Mouse (Mus musculus) activated CD4-positive, CD25-positive, alpha-beta regulatory T cell, adult 4 months (primary cell): ENCODE data around the gene Smc1b. TPM values are rescaled to one million over a fixed set of nuclear protein-coding genes. Genes with fewer than 3 reads are reported as not detected.
"Not testable (repeated sequence)": the region's sequence is repeated elsewhere in the genome, so short reads cannot be mapped to it uniquely, and the experiment has no call there.

Experiments used
- ATAC-seq: one replicate; pipeline ENCODE4 v1.8.0; 2017
- polyA plus RNA-seq, 2 experiments: library from polyadenylated mRNA; unstranded; fragments of 100-300 nt; shearing (Covaris generic); gene quantifications; one replicate each; pipeline ENCODE4 v1.2.1; 2017

Smc1b gene
- polyA plus RNA-seq, 2 experiments from 2014 or later: not detected

GRCm38 (mm10) chr15:85132193-85132520 is 393 bp upstream of the Smc1b start:
- no peak for ATAC-seq

- no peak for ATAC-seq
Observed at GRCm38 (mm10) chr15:85085641-85086040, 46.1 kb downstream of the Smc1b start.

GRCm38 (mm10) chr15:85072651-85073050 is 59.1 kb downstream of the Smc1b start:
- ATAC-seq: no peak

- ATAC-seq: no peak
Observed at GRCm38 (mm10) chr15:85070561-85070960, 61.2 kb downstream of the Smc1b start.

GRCm38 (mm10) chr15:85063421-85063820 is 68.3 kb downstream of the Smc1b start:
- no peak for ATAC-seq

- ATAC-seq: no peak
Observed at GRCm38 (mm10) chr15:85055186-85055585, 76.6 kb downstream of the Smc1b start.

- no peak for ATAC-seq
Observed at GRCm38 (mm10) chr15:85054098-85054497, 77.7 kb downstream of the Smc1b start.

- no peak for ATAC-seq
Observed at GRCm38 (mm10) chr15:85049758-85050157, 82.0 kb downstream of the Smc1b start.

GRCm38 (mm10) chr15:85047865-85048264 is 83.9 kb downstream of the Smc1b start:
- ATAC-seq: no peak

GRCm38 (mm10) chr15:85046230-85046950 is 85.4 kb downstream of the Smc1b start:
- no peak for ATAC-seq

GRCm38 (mm10) chr15:85043761-85044160 is 88.0 kb downstream of the Smc1b start:
- ATAC-seq: no peak

- peak; percentile 50 for ATAC-seq
Observed at GRCm38 (mm10) chr15:85043116-85043515, 88.6 kb downstream of the Smc1b start.

- peak; percentile 82 for ATAC-seq
Observed at GRCm38 (mm10) chr15:85042361-85042954, 89.3 kb downstream of the Smc1b start.

- ATAC-seq: no peak
Observed at GRCm38 (mm10) chr15:85041546-85042225, 90.1 kb downstream of the Smc1b start.

GRCm38 (mm10) chr15:85037343-85037690 is 94.4 kb downstream of the Smc1b start:
- no peak for ATAC-seq

GRCm38 (mm10) chr15:85036566-85037342 is 95.0 kb downstream of the Smc1b start:
- peak; percentile 88 for ATAC-seq

- not testable (repeated sequence) for ATAC-seq
Observed at GRCm38 (mm10) chr15:85033916-85034315, 97.8 kb downstream of the Smc1b start.

- ATAC-seq: no peak
Observed at GRCm38 (mm10) chr15:85031866-85032265, 99.9 kb downstream of the Smc1b start.

GRCm38 (mm10) chr15:85030643-85031042 is 101.1 kb downstream of the Smc1b start:
- ATAC-seq: not testable (repeated sequence)

GRCm38 (mm10) chr15:85028648-85029047 is 103.1 kb downstream of the Smc1b start, which contains the start of gene Fam118a:
Gene Fam118a (plus strand): TSS chr15:85028948.
- ATAC-seq: not testable (repeated sequence)

- no peak for ATAC-seq
Observed at GRCm38 (mm10) chr15:85027740-85028139, 104.0 kb downstream of the Smc1b start.

- ATAC-seq: no peak
Observed at GRCm38 (mm10) chr15:85026197-85026596, 105.6 kb downstream of the Smc1b start.

GRCm38 (mm10) chr15:85022211-85022610 is 109.6 kb downstream of the Smc1b start:
- ATAC-seq: no peak
